Mouse (Mus musculus) testis, postnatal 10 days (tissue): ENCODE measurements around the gene Cpxm1.

Source experiments
- DNase-seq: peaks from one replicate; pipeline ENCODE4 v3.0.0; 2021; ENCODE audit warnings: low spot score

The Cpxm1 gene

GRCm38 (mm10) chr2:130397186-130397985, at the start of gene Cpxm1:
Cpxm1 (minus strand) TSS chr2:130397574.
- peak; percentile 72 for DNase-seq

- DNase-seq = no peak
Observed at GRCm38 (mm10) chr2:130442162-130442561, 44.8 kb upstream of the Cpxm1 start.

DNA sequence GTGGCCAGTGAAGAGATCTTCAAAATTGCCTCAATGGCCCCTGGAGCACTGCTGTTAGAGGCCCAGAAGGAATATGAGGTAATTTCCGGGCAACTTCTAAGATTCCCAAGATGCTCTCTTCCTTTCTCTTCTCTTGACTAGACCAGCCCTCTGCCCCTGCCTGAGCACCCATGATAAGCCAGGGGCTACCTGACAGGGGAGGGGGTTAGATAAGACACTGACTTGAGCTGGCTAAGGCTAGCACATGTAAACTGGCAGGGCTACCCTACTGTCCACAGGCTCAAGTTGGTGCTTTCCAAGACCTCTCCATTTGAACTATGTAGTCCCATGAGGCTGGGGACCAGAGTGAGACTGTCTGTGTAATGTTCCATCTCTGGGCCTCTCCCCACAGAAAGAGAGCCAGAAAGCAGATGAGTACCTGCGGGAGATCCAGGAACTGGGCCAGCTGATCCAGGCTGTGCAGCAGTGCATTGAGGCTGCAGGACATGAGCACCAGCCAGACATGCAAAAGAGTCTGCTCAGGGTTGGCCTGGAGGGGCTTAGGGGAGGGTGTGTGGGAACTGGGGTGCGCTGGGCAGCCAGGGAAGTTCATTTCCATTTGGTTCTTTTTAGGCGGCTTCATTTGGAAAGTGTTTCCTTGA, 42.6 kb upstream of the Cpxm1 start:
- DNase-seq = no peak

- DNase-seq = no peak
Observed at GRCm38 (mm10) chr2:130438861-130439260, 41.5 kb upstream of the Cpxm1 start.

- DNase-seq = no peak
Observed at GRCm38 (mm10) chr2:130436769-130437168, 39.4 kb upstream of the Cpxm1 start.

- DNase-seq = no peak
Observed at GRCm38 (mm10) chr2:130433152-130433551, 35.8 kb upstream of the Cpxm1 start.

GRCm38 (mm10) chr2:130432157-130432556, 34.8 kb upstream of the Cpxm1 start:
- no peak for DNase-seq

- DNase-seq = no peak
Observed at GRCm38 (mm10) chr2:130430484-130430883, 33.1 kb upstream of the Cpxm1 start.

GRCm38 (mm10) chr2:130429851-130430250, 32.5 kb upstream of the Cpxm1 start:
- no peak for DNase-seq

GRCm38 (mm10) chr2:130425112-130425511, 27.7 kb upstream of the Cpxm1 start:
- no peak for DNase-seq

- peak; percentile 94 for DNase-seq
Observed at GRCm38 (mm10) chr2:130424126-130424853, 26.9 kb upstream of the Cpxm1 start, which contains the start of the genes Vps16 and Pced1a. Vps16 (plus strand) TSS chr2:130424339. Pced1a (minus strand) TSS chr2:130424701.

GRCm38 (mm10) chr2:130423397-130424125, 26.2 kb upstream of the Cpxm1 start:
- DNase-seq = peak; percentile 88

DNA sequence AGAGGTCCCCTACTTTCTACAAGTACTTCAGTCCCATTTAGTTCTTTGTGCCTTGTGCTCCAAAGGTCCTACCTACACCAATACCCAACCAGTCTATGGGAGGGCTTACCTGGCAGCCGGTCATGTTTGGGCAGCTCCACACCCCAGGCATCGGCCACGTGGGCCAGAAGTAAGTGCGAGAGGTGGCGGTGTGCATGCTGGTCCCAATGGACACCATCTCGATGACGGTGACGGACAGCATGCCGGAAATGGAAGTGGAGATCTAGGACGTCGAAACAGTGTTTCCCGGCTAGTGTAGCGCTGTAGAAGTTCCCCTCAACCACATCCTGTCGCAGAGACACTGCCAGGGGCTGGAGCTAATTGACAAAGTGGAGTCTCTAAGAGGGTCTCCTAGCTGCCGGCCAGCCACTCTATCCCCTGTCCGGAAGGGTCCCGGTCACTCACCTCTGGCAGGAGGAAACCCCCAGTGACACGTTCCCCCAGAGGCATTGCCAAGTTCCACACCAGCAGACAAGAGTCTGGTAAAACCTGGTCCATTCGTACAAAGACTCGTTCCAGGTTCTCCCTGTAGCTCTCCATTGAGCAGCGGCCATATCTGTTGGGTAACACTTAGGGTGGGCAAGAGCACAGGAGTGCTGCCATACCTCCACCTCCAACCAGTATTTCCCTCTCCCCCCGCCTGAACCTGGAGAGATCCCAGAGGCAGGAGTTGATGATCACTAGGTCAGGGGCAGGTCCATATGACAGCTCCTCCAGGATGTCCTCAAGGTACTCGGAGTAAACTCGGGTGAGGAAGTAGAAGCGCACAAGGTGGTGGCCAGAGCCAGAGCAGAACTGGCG, 24.6 kb upstream of the Cpxm1 start:
- DNase-seq = no peak

- no peak for DNase-seq
Observed at GRCm38 (mm10) chr2:130414094-130414856, 16.9 kb upstream of the Cpxm1 start.

GRCm38 (mm10) chr2:130412775-130413174, 15.4 kb upstream of the Cpxm1 start:
- no peak for DNase-seq

GRCm38 (mm10) chr2:130411558-130412495, 14.5 kb upstream of the Cpxm1 start:
- peak; percentile 96 for DNase-seq

- DNase-seq = no peak
Observed at GRCm38 (mm10) chr2:130408194-130408593, 10.8 kb upstream of the Cpxm1 start.

DNA sequence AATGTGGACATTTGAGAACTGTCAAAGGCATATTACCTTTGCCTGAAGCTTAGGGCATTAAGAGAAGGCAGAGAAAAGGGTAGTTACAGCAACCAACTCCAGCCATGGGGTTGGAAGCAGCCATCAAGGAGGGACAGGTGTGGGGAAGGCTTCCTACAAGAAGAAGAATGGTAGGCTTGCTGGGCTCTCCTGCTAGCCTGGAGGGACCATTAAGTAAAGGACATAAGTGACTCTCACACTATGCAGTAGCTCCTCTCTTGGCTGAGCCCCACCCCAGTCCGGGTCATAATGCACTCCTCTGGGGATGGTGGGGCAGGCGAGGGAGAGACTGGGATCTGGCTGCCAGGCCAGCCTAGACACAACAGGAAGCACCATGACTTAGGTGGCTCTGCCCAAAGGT, 8.8 kb upstream of the Cpxm1 start, which contains the start of gene Tmem239:
Tmem239 (plus strand) TSS at position 301 of the 400 bp plus-strand sequence.
- DNase-seq = no peak

GRCm38 (mm10) chr2:130404939-130405338, 7.6 kb upstream of the Cpxm1 start, which contains the start of the genes Gm28372 and 1700020A23Rik:
Gm28372 (plus strand) TSS chr2:130405239.
1700020A23Rik (plus strand) TSS chr2:130405259.
- no peak for DNase-seq
